Mouse (Mus musculus) right cerebral cortex, postnatal 14 days (tissue): ENCODE measurements around the gene Klc1.

ENCODE experiments used
- DNase-seq: peaks from one replicate; pipeline ENCODE4 v3.0.0; 2022

Gene Klc1

GRCm38 (mm10) chr12:111745274-111745673 is 13.4 kb upstream of the Klc1 start:
- DNase-seq: no peak

GRCm38 (mm10) chr12:111746091-111746490 is 12.6 kb upstream of the Klc1 start:
- no peak for DNase-seq

- DNase-seq: no peak
These were observed 11.2 kb upstream of the Klc1 start for GRCm38 (mm10) chr12:111747421-111747820.

- DNase-seq: no peak
These were observed 7.9 kb upstream of the Klc1 start for GRCm38 (mm10) chr12:111750739-111751138.

GRCm38 (mm10) chr12:111752491-111752890 is 6.2 kb upstream of the Klc1 start:
- DNase-seq: no peak

GRCm38 (mm10) chr12:111753347-111753746 is 5.3 kb upstream of the Klc1 start:
- DNase-seq: no peak

GRCm38 (mm10) chr12:111754710-111755109 is 3.9 kb upstream of the Klc1 start:
- DNase-seq: no peak

GRCm38 (mm10) chr12:111755231-111755630 is 3.4 kb upstream of the Klc1 start:
- no peak for DNase-seq

- DNase-seq: no peak
These were observed 2.5 kb upstream of the Klc1 start for GRCm38 (mm10) chr12:111756082-111756697.

GRCm38 (mm10) chr12:111756698-111757082 is 2.0 kb upstream of the Klc1 start:
- no peak for DNase-seq

GRCm38 (mm10) chr12:111757561-111758325 is 906 bp upstream of the Klc1 start:
- DNase-seq: no peak

- DNase-seq: peak; percentile 38
These were observed 770 bp downstream of the Klc1 start for GRCm38 (mm10) chr12:111759176-111760061.

GRCm38 (mm10) chr12:111760306-111760908 is 1.8 kb downstream of the Klc1 start:
- no peak for DNase-seq

- DNase-seq: no peak
These were observed 4.1 kb downstream of the Klc1 start for GRCm38 (mm10) chr12:111762620-111763280.

- DNase-seq: no peak
These were observed 7.9 kb downstream of the Klc1 start for GRCm38 (mm10) chr12:111766313-111767236.

GRCm38 (mm10) chr12:111768322-111768928 is 9.8 kb downstream of the Klc1 start:
- DNase-seq: no peak

- peak; percentile 65 for DNase-seq
These were observed 10.7 kb downstream of the Klc1 start for GRCm38 (mm10) chr12:111769306-111769705.

GRCm38 (mm10) chr12:111769816-111770577 is 11.3 kb downstream of the Klc1 start:
- DNase-seq: no peak

GRCm38 (mm10) chr12:111770651-111771050 is 12.0 kb downstream of the Klc1 start:
- no peak for DNase-seq

GRCm38 (mm10) chr12:111774156-111774555 is 15.5 kb downstream of the Klc1 start:
- no peak for DNase-seq
